Mouse (Mus musculus) urinary bladder, postnatal 10 days (tissue): ENCODE results near the gene Tns4.

ENCODE experiments used
- DNase-seq: peaks from one replicate; pipeline ENCODE4 v3.0.0; 2022; ENCODE audit warnings: low spot score

The Tns4 gene

GRCm38 (mm10) chr11:99093740-99094139 is 4.6 kb upstream of the Tns4 start:
- DNase-seq: no peak

GRCm38 (mm10) chr11:99091666-99092065 is 2.6 kb upstream of the Tns4 start:
- DNase-seq: no peak

GRCm38 (mm10) chr11:99090391-99090790 is 1.3 kb upstream of the Tns4 start:
- no peak for DNase-seq

- DNase-seq: no peak
Observed at GRCm38 (mm10) chr11:99088486-99088885, 620 bp downstream of the Tns4 start.

GRCm38 (mm10) chr11:99084366-99084765 is 4.7 kb downstream of the Tns4 start:
- no peak for DNase-seq

GRCm38 (mm10) chr11:99083516-99083915 is 5.6 kb downstream of the Tns4 start:
- no peak for DNase-seq

GRCm38 (mm10) chr11:99082098-99082497 is 7.0 kb downstream of the Tns4 start:
- DNase-seq: no peak

- no peak for DNase-seq
Observed at GRCm38 (mm10) chr11:99081566-99081965, 7.5 kb downstream of the Tns4 start.

GRCm38 (mm10) chr11:99080902-99081543 is 8.1 kb downstream of the Tns4 start:
- no peak for DNase-seq

- no peak for DNase-seq
Observed at GRCm38 (mm10) chr11:99077869-99078268, 11.2 kb downstream of the Tns4 start.

- no peak for DNase-seq
Observed at GRCm38 (mm10) chr11:99076744-99077319, 12.3 kb downstream of the Tns4 start.

GRCm38 (mm10) chr11:99073781-99074180 is 15.3 kb downstream of the Tns4 start:
- DNase-seq: no peak

- no peak for DNase-seq
Observed at GRCm38 (mm10) chr11:99071866-99072265, 17.2 kb downstream of the Tns4 start.

GRCm38 (mm10) chr11:99068455-99068854 is 20.7 kb downstream of the Tns4 start:
- DNase-seq: no peak

- no peak for DNase-seq
Observed at GRCm38 (mm10) chr11:99067591-99067990, 21.5 kb downstream of the Tns4 start.

GRCm38 (mm10) chr11:99065979-99066378 is 23.1 kb downstream of the Tns4 start:
- DNase-seq: peak; percentile 41

- DNase-seq: no peak
Observed at GRCm38 (mm10) chr11:99065353-99065752, 23.8 kb downstream of the Tns4 start.

GRCm38 (mm10) chr11:99063406-99064131 is 25.5 kb downstream of the Tns4 start:
- no peak for DNase-seq

GRCm38 (mm10) chr11:99062661-99063060 is 26.4 kb downstream of the Tns4 start:
- no peak for DNase-seq

GRCm38 (mm10) chr11:99060435-99060834 is 28.7 kb downstream of the Tns4 start:
- DNase-seq: no peak

- DNase-seq: no peak
Observed at GRCm38 (mm10) chr11:99055571-99056452, 33.3 kb downstream of the Tns4 start.

- no peak for DNase-seq
Observed at GRCm38 (mm10) chr11:99055143-99055542, 34.0 kb downstream of the Tns4 start.
